In genomic region chr1:133045011-133045860, GRCm38 (mm10) we compare ENCODE assay signal across 8 mouse cellular contexts. TPM values are rescaled to one million over a fixed set of nuclear protein-coding genes. Genes with fewer than 3 reads are reported as not detected.
DNase-seq lines count a peak whose midpoint lies in the region; ATAC-seq and TF ChIP-seq lines count a peak whose summit lies in the region.

Pik3c2b (plus strand) TSS chr1:133045667.

- peak; percentile 16 for ATAC-seq in CD4-positive, CD25-positive, alpha-beta regulatory T cell, adult 4 months
- 0 out of 2 replicates have a peak, but pooled peaks have one; percentile 2 for ATAC-seq in forebrain, embryonic 12.5 days (ENCODE audit: low FRiP score)
- ATAC-seq in hindbrain, postnatal 0 days, result no peak
- ATAC-seq in megakaryocyte progenitor cell, adult 5-6 weeks (replicated peaks; ENCODE audit: poor library complexity), result no peak

- peaks cover 3% of the 10 kb centered on the region; the same call in 1 of the 2 replicates for H3K4me1 ChIP-seq in kidney, adult 2 months (ENCODE audit: control insufficient read depth, insufficient read depth, low read length)
- H3K4me1 ChIP-seq in forebrain, embryonic 12.5 days, result peaks cover 45% of the 10 kb centered on the region
- peaks cover 8% of the 10 kb centered on the region for H3K4me1 ChIP-seq in hindbrain, postnatal 0 days (ENCODE audit: insufficient read depth, low read length)
- peaks cover 54% of the 10 kb centered on the region for H3K4me1 ChIP-seq in midbrain, embryonic 10.5 days

- no peak for TF ChIP-seq POLR2A in kidney, adult 2 months (IDR thresholded peaks at IDR 0.05; ENCODE audit: low read depth, low read length)

- peak within 1 kb of the TSS; percentile 98 for H3K9ac ChIP-seq in forebrain, embryonic 12.5 days
- peak within 1 kb of the TSS; percentile 97 for H3K9ac ChIP-seq in hindbrain, postnatal 0 days (replicated peaks; ENCODE audit: low read length)

- TF ChIP-seq CTCF in kidney, adult 2 months (conservative IDR thresholded peaks at IDR 0.05; ENCODE audit: insufficient read depth, insufficient read length, low read depth, low read length), result no peak
- no peak for TF ChIP-seq CTCF in hindbrain, postnatal 0 days (IDR thresholded peaks at IDR 0.05; ENCODE audit: low read depth)

- no peak for DNase-seq in kidney, adult 2 months
- no peak for DNase-seq in kidney, adult 11 months
- DNase-seq in hindbrain, postnatal 0 days (ENCODE audit: low spot score), result no peak
- DNase-seq in midbrain, embryonic 10.5 days (ENCODE audit: low spot score), result no peak
- DNase-seq in right cerebral cortex, postnatal 25 days, result no peak

- peak within 1 kb of the TSS; percentile 39 for H3K27ac ChIP-seq in kidney, adult 2 months (ENCODE audit: insufficient read depth, low read depth, low read length)
- peak within 1 kb of the TSS; percentile 98 for H3K27ac ChIP-seq in forebrain, embryonic 12.5 days
- H3K27ac ChIP-seq in hindbrain, postnatal 0 days, result peak within 1 kb of the TSS; percentile 95
- peak within 1 kb of the TSS; percentile 99 for H3K27ac ChIP-seq in midbrain, embryonic 10.5 days (replicated peaks)

- no peaks in the 10 kb centered on the region for H3K9me3 ChIP-seq in forebrain, embryonic 12.5 days
- no peaks in the 10 kb centered on the region for H3K9me3 ChIP-seq in hindbrain, postnatal 0 days (ENCODE audit: low read length)
- H3K9me3 ChIP-seq in midbrain, embryonic 10.5 days (replicated peaks), result no peaks in the 10 kb centered on the region

- H3K4me2 ChIP-seq in forebrain, embryonic 12.5 days, result peak within 1 kb of the TSS; percentile 76
- peak within 1 kb of the TSS; percentile 80 for H3K4me2 ChIP-seq in hindbrain, postnatal 0 days (ENCODE audit: low read depth, low read length)

- WGBS in kidney, adult 2 months, result 5% methylated on average over 15 of the region's 15 CpGs
- WGBS in forebrain, embryonic 12.5 days, result 1% methylated on average over 15 of the region's 15 CpGs
- 5% methylated on average over 15 of the region's 15 CpGs for WGBS in hindbrain, postnatal 0 days
- WGBS in midbrain, embryonic 10.5 days, result 3% methylated on average over 15 of the region's 15 CpGs

- H3K36me3 ChIP-seq in kidney, adult 2 months (ENCODE audit: control insufficient read depth, insufficient read depth, low read length), result no peaks in the 10 kb centered on the region
- no peaks in the 10 kb centered on the region for H3K36me3 ChIP-seq in forebrain, embryonic 12.5 days (replicated peaks)
- H3K36me3 ChIP-seq in hindbrain, postnatal 0 days (ENCODE audit: insufficient read depth, low read length), result no peaks in the 10 kb centered on the region
- H3K36me3 ChIP-seq in midbrain, embryonic 10.5 days, result no peaks in the 10 kb centered on the region

- peak within 1 kb of the TSS; percentile 85 for H3K4me3 ChIP-seq in kidney, adult 2 months (ENCODE audit: insufficient read depth, low read depth, low read length)
- peak within 1 kb of the TSS; percentile 92 for H3K4me3 ChIP-seq in forebrain, embryonic 12.5 days (replicated peaks)
- peak within 1 kb of the TSS; percentile 90 for H3K4me3 ChIP-seq in hindbrain, postnatal 0 days (ENCODE audit: low read length)
- peak within 1 kb of the TSS; percentile 86 for H3K4me3 ChIP-seq in midbrain, embryonic 10.5 days

- H3K27me3 ChIP-seq in kidney, adult 2 months (replicated peaks; ENCODE audit: control insufficient read depth, insufficient read depth, low read length), result no peaks in the 10 kb centered on the region
- no peaks in the 10 kb centered on the region for H3K27me3 ChIP-seq in forebrain, embryonic 12.5 days
- no peaks in the 10 kb centered on the region for H3K27me3 ChIP-seq in hindbrain, postnatal 0 days (ENCODE audit: insufficient read depth, low read length)
- H3K27me3 ChIP-seq in midbrain, embryonic 10.5 days (ENCODE audit: low read depth, poor library complexity, severe bottlenecking), result peaks cover 4% of the 10 kb centered on the region; the same call in 1 of the 2 replicates

RNA-seq across cellular contexts. Expression of gene Pik3c2b, which starts in this region (rescaled TPM):
- 3.6 TPM in 2 replicates for polyA plus RNA-seq in kidney, adult 2 months (2012; rRNA removed)
- polyA plus RNA-seq in CD4-positive, CD25-positive, alpha-beta regulatory T cell, adult 4 months (2017; shearing (Covaris generic)), result 1 to 10 TPM in 1 of 2 experiments, under 1 TPM in 1; 0.78 to 1.1 TPM
- 21.3 and 22.0 TPM in 2 replicates for polyA plus RNA-seq in forebrain, embryonic 12.5 days (2016; fragmentation: Nextera tagmentation; extraction: Ambion mirVana)
- total RNA-seq in hindbrain, postnatal 0 days (2014; rRNA removed), result 20.7 and 23.0 TPM in 2 replicates
- polyA plus RNA-seq in hindbrain, postnatal 0 days (2015; fragmentation: Nextera tagmentation; extraction: Ambion mirVana), result 7.1 and 8.7 TPM in 2 replicates
- 14.1 and 18.2 TPM in 2 replicates for polyA plus RNA-seq in midbrain, embryonic 10.5 days (2016; fragmentation: Nextera tagmentation; extraction: Ambion mirVana)
- total RNA-seq in megakaryocyte progenitor cell, adult 5-6 weeks (2015), result 1.8 and 2.6 TPM in 2 replicates
- total RNA-seq in megakaryocyte progenitor cell, adult 5-6 weeks (2017), result 1.5 and 1.7 TPM in 2 replicates

Comparison
In these comparisons a context has a peak if more than half of its experiments do, and no peak if none do; other contexts are left out.
1. H3K27ac ChIP-seq: peak in every context shown above with its lines; median percentile 99 in midbrain, embryonic 10.5 days; 98 in forebrain, embryonic 12.5 days; 95 in hindbrain, postnatal 0 days; 39 in kidney, adult 2 months.
2. ATAC-seq: peak in CD4-positive, CD25-positive, alpha-beta regulatory T cell, adult 4 months (single experiment) and forebrain, embryonic 12.5 days (single experiment); none in hindbrain, postnatal 0 days (single experiment) and megakaryocyte progenitor cell, adult 5-6 weeks (single experiment).
3. Peak in every context shown above with its lines, with median percentiles within 50 percentile points of each other: H3K4me3 ChIP-seq.